Mouse (Mus musculus) thymus, postnatal 4 days (tissue): ENCODE results near the gene Gtf3c5.

ENCODE experiments used
- DNase-seq: peaks from one replicate; pipeline ENCODE4 v3.0.0; 2021

Gtf3c5 gene

GRCm38 (mm10) chr2:28583651-28584050 lies at the start of gene Gtf3c5:
Gtf3c5 (minus strand) TSS chr2:28583751.
- DNase-seq, result no peak

GRCm38 (mm10) chr2:28633136-28633535 lies 49.6 kb upstream of the Gtf3c5 start:
- DNase-seq, result no peak

GRCm38 (mm10) chr2:28632626-28633025 lies 49.1 kb upstream of the Gtf3c5 start:
- DNase-seq, result no peak

GRCm38 (mm10) chr2:28629911-28630381 lies 46.4 kb upstream of the Gtf3c5 start:
- DNase-seq, result peak; percentile 31

GRCm38 (mm10) chr2:28628053-28628452 lies 44.5 kb upstream of the Gtf3c5 start:
- peak; percentile 54 for DNase-seq

GRCm38 (mm10) chr2:28626038-28626437 lies 42.5 kb upstream of the Gtf3c5 start:
- no peak for DNase-seq

GRCm38 (mm10) chr2:28624870-28625269 lies 41.3 kb upstream of the Gtf3c5 start:
- DNase-seq, result peak; percentile 47

- peak; percentile 80 for DNase-seq
Measured at GRCm38 (mm10) chr2:28622521-28623124, 39.1 kb upstream of the Gtf3c5 start.

GRCm38 (mm10) chr2:28621664-28622171 lies 38.2 kb upstream of the Gtf3c5 start, which contains the start of gene Gfi1b:
Gfi1b (minus strand) TSS chr2:28621982.
- DNase-seq, result no peak

- DNase-seq, result no peak
Measured at GRCm38 (mm10) chr2:28621111-28621510, 37.6 kb upstream of the Gtf3c5 start.

GRCm38 (mm10) chr2:28620522-28620921 lies 37.0 kb upstream of the Gtf3c5 start:
- DNase-seq, result no peak

GRCm38 (mm10) chr2:28619369-28619768 lies 35.8 kb upstream of the Gtf3c5 start:
- DNase-seq, result no peak

- no peak for DNase-seq
Measured at GRCm38 (mm10) chr2:28618777-28619336, 35.3 kb upstream of the Gtf3c5 start.

- no peak for DNase-seq
Measured at GRCm38 (mm10) chr2:28617498-28618486, 34.2 kb upstream of the Gtf3c5 start.

- DNase-seq, result no peak
Measured at GRCm38 (mm10) chr2:28616874-28617273, 33.3 kb upstream of the Gtf3c5 start.

GRCm38 (mm10) chr2:28616358-28616757 lies 32.8 kb upstream of the Gtf3c5 start:
- peak; percentile 51 for DNase-seq

GRCm38 (mm10) chr2:28613599-28613998 lies 30.0 kb upstream of the Gtf3c5 start:
- DNase-seq, result no peak

GRCm38 (mm10) chr2:28612436-28613063 lies 29.0 kb upstream of the Gtf3c5 start:
- DNase-seq, result no peak

GRCm38 (mm10) chr2:28611407-28611787 lies 27.8 kb upstream of the Gtf3c5 start:
- no peak for DNase-seq

GRCm38 (mm10) chr2:28610716-28611406 lies 27.3 kb upstream of the Gtf3c5 start:
- DNase-seq, result no peak

- no peak for DNase-seq
Measured at GRCm38 (mm10) chr2:28609851-28610250, 26.3 kb upstream of the Gtf3c5 start.
